Mouse (Mus musculus) hindbrain, embryonic 13.5 days (tissue): ENCODE results near the gene Ampd3. TPM values are rescaled to one million over a fixed set of nuclear protein-coding genes. Genes with fewer than 3 reads are reported as not detected.

Source experiments
- ATAC-seq: fragments of 200-750 bp; cut with Nextera tagmentation; 2 replicates; pipeline ENCODE4 v1.8.0; 2017; ENCODE audit warnings: moderate TSS enrichment; ENCODE audit not compliant: low FRiP score
- H3K27ac ChIP-seq: fragments of 300-500 bp; sonication (generic); 2 replicates; pipeline ENCODE4 v1.5.1; 2015; ENCODE audit warnings: inconsistent platforms, mild to moderate bottlenecking, moderate library complexity
- H3K27me3 ChIP-seq: fragments of 300-500 bp; sonication (generic); 2 replicates; pipeline ENCODE4 v1.6.1; 2015; ENCODE audit warnings: mild to moderate bottlenecking, inconsistent platforms
- H3K36me3 ChIP-seq: fragments of 300-500 bp; sonication (generic); 2 replicates; pipeline ENCODE4 v1.6.1; 2015; ENCODE audit warnings: mild to moderate bottlenecking, inconsistent platforms
- H3K4me1 ChIP-seq: fragments of 300-500 bp; sonication (generic); replicated peaks from 2 replicates; pipeline ENCODE4 v1.6.1; 2015; ENCODE audit warnings: inconsistent platforms
- H3K4me2 ChIP-seq: fragments of 300-500 bp; sonication (generic); 2 replicates; pipeline ENCODE4 v1.6.1; 2015; ENCODE audit warnings: inconsistent platforms, mild to moderate bottlenecking, moderate library complexity
- H3K4me3 ChIP-seq: fragments of 300-500 bp; sonication (generic); 2 replicates; pipeline ENCODE4 v1.5.1; 2015; ENCODE audit warnings: mild to moderate bottlenecking, inconsistent platforms
- H3K9ac ChIP-seq: fragments of 300-500 bp; sonication (generic); 2 replicates; pipeline ENCODE4 v1.6.1; 2015; ENCODE audit warnings: mild to moderate bottlenecking, inconsistent platforms
- H3K9me3 ChIP-seq: fragments of 300-500 bp; sonication (generic); 2 replicates; pipeline ENCODE4 v1.6.1; 2016; ENCODE audit warnings: inconsistent platforms
- WGBS: fragments of 180-500 bp; shearing (Covaris S2); methylation state at CpG from one replicate; pipeline ENCODE4 v1.1.7; 2015; 5-methylcytosine and 5-hydroxymethylcytosine counted together
- polyA plus RNA-seq: library from polyadenylated mRNA; unstranded; fragments of >200 nt; fragmentation: Nextera tagmentation; extraction: Ambion mirVana; gene quantifications from 2 replicates; pipeline ENCODE4 v1.2.1, GENCODE M21; 2015

The Ampd3 gene
- polyA plus RNA-seq, 1 experiment from 2014 or later: 4.9 TPM

DNA sequence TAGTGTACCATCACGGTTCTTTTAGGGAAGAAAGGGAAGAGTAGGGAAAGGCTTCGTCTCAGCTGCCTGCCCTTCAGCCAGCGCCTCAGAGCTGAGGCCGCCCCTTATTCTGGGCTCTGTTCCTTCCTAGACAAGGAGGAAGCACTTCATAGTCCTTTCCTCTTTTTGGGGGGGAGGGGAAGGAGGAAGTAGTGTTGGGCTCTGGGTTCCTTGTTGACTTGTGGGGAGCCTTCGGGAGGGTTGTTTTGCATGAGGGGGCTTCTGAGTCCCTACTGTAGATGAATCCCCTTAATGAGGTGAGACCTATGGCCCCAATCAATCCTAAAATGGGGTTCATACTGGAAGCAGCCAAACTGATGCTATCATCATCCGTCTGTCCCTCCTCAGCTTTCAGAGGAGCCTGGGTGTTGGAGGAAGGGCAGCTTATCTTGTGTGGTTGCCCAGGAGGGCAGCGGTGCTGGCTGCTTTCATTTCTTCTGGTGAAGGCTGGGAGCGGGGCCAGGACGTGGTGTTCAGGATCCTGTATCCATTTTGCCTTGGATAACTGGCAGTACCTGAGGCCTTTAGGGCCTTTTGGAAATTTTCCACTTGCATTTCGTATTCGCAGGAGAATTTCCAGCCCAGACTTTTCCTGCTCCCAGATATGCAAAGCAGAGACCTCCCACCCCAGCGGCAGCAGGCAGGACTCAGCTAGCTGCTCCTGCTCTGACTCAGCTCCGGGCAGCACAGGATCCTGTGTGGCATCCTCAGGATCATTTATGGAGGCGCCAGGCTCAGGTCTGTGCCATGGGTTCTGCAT, 5.4 kb downstream of the Ampd3 start:
- no peaks in the 10 kb centered on the region for H3K36me3 ChIP-seq
- 48% methylated on average over 14 of the region's 14 CpGs for WGBS
- H3K4me3 ChIP-seq: no peak overlapping the region
- 0 out of 2 replicates have a peak overlapping the region, but pooled peaks have one; percentile 13 for H3K9ac ChIP-seq
- 0 out of 2 replicates have a peak overlapping the region, but pooled peaks have one; percentile 0 for H3K4me2 ChIP-seq
- peaks cover 26% of the 10 kb centered on the region for H3K4me1 ChIP-seq
- no peaks in the 10 kb centered on the region for H3K9me3 ChIP-seq
- H3K27me3 ChIP-seq: peaks cover 16% of the 10 kb centered on the region
- 0 out of 2 replicates have a peak overlapping the region, but pooled peaks have one; percentile 60 for H3K27ac ChIP-seq
- no peak for ATAC-seq

DNA sequence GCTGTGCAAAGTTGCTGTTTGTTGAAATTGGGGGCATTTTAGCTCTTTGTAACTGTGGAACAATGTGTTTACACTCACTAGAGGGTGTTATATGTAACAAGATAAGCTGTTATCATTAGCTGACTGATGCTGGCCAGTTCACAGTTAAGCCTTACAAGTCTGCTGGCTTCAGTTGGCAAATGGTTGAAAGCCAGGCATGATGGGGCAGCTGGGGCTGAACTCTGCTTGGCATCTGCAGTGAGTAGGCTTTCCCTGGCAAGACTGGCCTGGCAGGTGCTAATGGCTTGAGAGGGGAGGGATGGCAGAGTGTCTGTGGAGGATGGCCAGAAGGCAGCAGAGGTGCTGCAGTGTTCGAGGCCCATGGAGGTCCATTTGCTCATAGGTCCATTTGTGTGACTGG, 6.1 kb downstream of the Ampd3 start:
- Histone ChIP-seq H3K27me3 (peaks cover 11% of the 10 kb centered on the region), H3K4me2 (no peak overlapping the region), H3K27ac (peak overlapping the region; percentile 60; the same call in 1 of the 2 replicates), H3K4me1 (peaks cover 20% of the 10 kb centered on the region), H3K9me3 (no peaks in the 10 kb centered on the region), H3K9ac (0 out of 2 replicates have a peak overlapping the region, but pooled peaks have one; percentile 13), H3K4me3 (no peak overlapping the region), H3K36me3 (no peaks in the 10 kb centered on the region)
- 75% methylated on average over 1 of the region's 1 CpGs for WGBS
- ATAC-seq: no peak

DNA sequence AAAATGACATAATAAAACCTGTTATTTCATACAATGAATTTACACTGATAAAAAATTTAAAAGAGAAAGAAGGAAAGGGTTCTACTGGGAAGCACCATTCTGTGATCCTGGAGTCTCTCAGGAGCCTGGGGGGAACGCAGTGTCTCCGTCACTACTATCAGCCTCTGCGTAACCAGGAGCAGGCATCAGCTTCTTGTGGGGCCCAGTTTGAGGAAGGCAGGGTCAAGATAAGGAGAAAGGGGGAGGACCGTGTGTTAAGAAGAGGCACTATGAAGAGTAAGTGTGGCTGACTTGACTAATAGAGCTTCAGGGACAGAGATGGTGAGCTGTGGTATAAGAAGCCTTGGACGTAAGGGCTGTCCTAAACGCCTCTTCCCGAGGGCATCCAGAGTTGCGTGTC, 6.7 kb downstream of the Ampd3 start:
- 91% methylated on average over 8 of the region's 8 CpGs for WGBS
- no peak for ATAC-seq
- Histone ChIP-seq H3K36me3 (no peaks in the 10 kb centered on the region), H3K4me2 (no peak overlapping the region), H3K9ac (no peak overlapping the region), H3K27me3 (peaks cover 5% of the 10 kb centered on the region), H3K4me1 (peaks cover 16% of the 10 kb centered on the region), H3K27ac (no peak overlapping the region), H3K4me3 (no peak overlapping the region), H3K9me3 (no peaks in the 10 kb centered on the region)

DNA sequence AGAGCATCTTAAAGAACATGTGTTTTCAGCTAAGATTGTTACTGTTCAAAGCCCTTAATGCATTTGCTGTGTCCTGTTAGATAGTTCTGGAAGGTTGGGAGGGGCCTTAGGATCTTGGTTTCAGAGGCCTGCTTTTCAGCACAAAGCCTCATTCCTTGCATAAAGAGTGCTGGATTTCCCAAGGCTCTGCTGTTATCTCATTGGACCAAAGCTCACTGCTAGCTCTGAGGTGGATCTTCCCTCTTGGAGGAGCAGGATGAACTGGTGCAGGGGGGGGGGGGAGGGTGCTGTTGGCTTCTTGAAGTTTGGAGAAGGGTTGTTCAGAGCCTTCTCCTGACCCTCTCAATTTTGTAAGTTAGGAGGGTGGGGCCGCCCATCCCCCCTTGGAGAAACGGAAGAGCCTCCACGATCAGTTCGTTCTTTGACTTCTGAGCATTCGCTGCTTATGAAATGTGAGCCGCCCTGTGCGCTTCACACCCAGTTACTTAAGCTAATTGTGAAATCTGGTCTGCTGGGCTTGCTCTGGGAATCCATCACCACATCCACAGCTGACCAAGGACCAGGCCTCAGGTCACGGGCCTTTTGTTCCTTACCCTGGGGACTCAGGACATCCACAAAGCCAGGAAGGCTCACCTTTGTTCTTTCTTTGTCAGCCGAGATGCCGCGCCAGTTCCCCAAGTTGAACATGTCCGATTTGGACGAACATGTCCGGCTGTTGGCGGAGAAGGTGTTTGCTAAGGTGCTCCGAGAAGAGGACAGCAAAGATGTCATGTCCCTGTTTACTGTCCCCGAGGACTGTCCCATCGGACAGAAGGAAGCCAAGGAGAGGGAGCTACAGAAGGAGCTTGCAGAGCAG, 9.4 kb downstream of the Ampd3 start:
- no peaks in the 10 kb centered on the region for H3K9me3 ChIP-seq
- no peaks in the 10 kb centered on the region for H3K36me3 ChIP-seq
- no peak overlapping the region for H3K4me3 ChIP-seq
- no peak overlapping the region for H3K27ac ChIP-seq
- H3K4me2 ChIP-seq: no peak overlapping the region
- WGBS: 74% methylated on average over 18 of the region's 18 CpGs
- H3K4me1 ChIP-seq: peaks cover 41% of the 10 kb centered on the region
- ATAC-seq: no peak
- no peaks in the 10 kb centered on the region for H3K27me3 ChIP-seq
- H3K9ac ChIP-seq: no peak overlapping the region

DNA sequence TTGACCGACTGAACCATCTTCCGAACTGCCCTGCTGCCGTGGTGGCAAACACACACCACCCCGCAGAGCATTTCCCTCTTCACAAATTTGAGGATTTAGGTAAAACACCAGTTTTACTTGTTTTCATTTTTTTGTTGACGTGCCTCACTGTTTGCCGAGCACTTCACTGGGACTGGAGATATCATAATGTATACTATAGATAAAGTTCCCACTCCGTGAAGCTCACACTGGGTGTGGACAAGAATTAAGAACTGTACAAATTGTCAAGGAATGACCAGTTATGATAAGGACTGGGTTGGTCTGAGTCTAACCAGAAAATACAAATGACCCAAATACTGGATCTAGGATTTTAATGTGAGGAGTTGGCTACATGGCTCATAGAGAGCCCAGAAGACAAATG, 10.9 kb downstream of the Ampd3 start:
- no peak for ATAC-seq
- Histone ChIP-seq H3K4me3 (no peak overlapping the region), H3K9ac (no peak overlapping the region), H3K4me1 (peaks cover 38% of the 10 kb centered on the region), H3K4me2 (no peak overlapping the region), H3K36me3 (no peaks in the 10 kb centered on the region), H3K9me3 (no peaks in the 10 kb centered on the region), H3K27me3 (no peaks in the 10 kb centered on the region), H3K27ac (peak overlapping the region; percentile 64; the same call in 1 of the 2 replicates)
- 95% methylated on average over 7 of the region's 7 CpGs for WGBS

DNA sequence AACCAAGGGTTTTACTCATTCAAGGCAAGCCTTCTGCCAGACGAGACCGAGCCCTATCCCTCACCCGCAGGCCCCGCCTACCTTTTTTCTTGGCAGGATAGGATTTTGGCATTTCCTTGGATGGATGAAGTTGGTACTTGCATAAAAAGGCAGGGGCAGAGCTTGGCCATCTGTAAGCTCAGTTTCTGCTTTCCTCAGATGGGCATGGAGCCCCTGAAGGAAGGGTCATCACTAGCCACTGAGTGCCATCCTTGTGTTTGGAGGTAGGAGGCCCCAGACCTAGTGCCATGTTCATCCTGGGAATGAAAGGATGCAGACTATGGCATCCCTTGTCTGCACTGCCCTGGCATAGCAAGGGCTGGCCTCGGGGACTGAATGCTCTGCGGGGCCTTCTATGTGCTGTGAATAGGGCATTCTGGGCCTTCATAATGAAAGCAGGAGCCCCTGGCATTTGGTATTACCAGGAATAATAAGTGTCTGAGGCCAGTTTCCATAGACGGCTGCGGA, 11.7 kb downstream of the Ampd3 start:
- no peaks in the 10 kb centered on the region for H3K36me3 ChIP-seq
- no peak overlapping the region for H3K4me2 ChIP-seq
- H3K4me3 ChIP-seq: no peak overlapping the region
- H3K4me1 ChIP-seq: peaks cover 34% of the 10 kb centered on the region
- no peaks in the 10 kb centered on the region for H3K9me3 ChIP-seq
- 70% methylated on average over 8 of the region's 8 CpGs for WGBS
- H3K27ac ChIP-seq: 0 out of 2 replicates have a peak overlapping the region, but pooled peaks have one; percentile 64
- no peaks in the 10 kb centered on the region for H3K27me3 ChIP-seq
- no peak overlapping the region for H3K9ac ChIP-seq
- peak; percentile 77 for ATAC-seq

DNA sequence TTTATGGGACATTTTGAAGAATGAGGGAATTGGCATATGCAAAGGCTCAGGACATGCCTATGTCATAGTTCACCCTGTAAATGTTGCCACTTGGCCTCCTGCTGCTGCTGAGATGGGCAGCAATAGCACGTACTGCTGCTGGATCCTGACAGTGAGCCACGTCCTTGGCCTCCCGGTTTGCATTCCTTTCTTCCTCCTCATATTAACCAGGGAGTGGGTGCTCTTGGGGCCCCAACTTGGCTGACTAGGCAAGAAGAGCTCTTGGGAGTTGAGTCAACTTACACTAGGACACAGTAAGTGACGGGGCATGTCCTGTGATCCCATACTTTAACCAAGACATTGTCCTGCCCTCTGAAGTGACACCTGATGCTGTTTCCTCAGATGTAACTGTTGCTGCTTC, 12.5 kb downstream of the Ampd3 start:
- WGBS: 85% methylated on average over 4 of the region's 4 CpGs
- H3K4me1 ChIP-seq: peaks cover 34% of the 10 kb centered on the region
- no peaks in the 10 kb centered on the region for H3K9me3 ChIP-seq
- no peaks in the 10 kb centered on the region for H3K27me3 ChIP-seq
- no peak overlapping the region for H3K4me2 ChIP-seq
- H3K4me3 ChIP-seq: no peak overlapping the region
- peak overlapping the region; percentile 44; the same call in 1 of the 2 replicates for H3K27ac ChIP-seq
- H3K36me3 ChIP-seq: no peaks in the 10 kb centered on the region
- ATAC-seq: no peak
- H3K9ac ChIP-seq: no peak overlapping the region

DNA sequence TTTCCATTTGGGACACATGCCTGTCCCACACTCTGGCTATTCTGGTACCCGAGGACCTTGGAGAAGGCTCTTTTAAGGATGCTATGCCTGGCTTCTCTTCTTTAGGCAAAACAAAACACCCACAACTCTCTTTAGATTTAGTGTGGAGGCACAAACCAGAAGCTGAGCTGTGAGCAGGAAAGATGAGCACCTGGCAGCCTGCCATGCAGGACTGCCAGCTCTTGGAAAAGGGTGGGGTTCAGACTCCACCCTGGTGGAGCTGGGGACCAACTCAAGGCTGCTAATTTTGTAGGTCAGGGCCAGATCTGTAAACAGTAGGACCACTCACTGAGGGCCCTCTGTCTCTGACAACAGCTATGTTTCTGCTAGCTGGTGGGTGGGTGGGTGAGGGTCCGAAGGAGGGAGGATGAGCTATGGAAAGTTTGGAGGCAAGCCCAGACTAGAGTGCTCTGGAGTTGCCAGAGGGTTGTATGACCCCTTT, 13.3 kb downstream of the Ampd3 start:
- H3K27ac ChIP-seq: peak overlapping the region; percentile 44
- 68% methylated on average over 2 of the region's 2 CpGs for WGBS
- no peaks in the 10 kb centered on the region for H3K27me3 ChIP-seq
- peaks cover 34% of the 10 kb centered on the region for H3K4me1 ChIP-seq
- no peak overlapping the region for H3K4me3 ChIP-seq
- ATAC-seq: no peak
- no peak overlapping the region for H3K4me2 ChIP-seq
- no peak overlapping the region for H3K9ac ChIP-seq
- no peaks in the 10 kb centered on the region for H3K9me3 ChIP-seq
- no peaks in the 10 kb centered on the region for H3K36me3 ChIP-seq

DNA sequence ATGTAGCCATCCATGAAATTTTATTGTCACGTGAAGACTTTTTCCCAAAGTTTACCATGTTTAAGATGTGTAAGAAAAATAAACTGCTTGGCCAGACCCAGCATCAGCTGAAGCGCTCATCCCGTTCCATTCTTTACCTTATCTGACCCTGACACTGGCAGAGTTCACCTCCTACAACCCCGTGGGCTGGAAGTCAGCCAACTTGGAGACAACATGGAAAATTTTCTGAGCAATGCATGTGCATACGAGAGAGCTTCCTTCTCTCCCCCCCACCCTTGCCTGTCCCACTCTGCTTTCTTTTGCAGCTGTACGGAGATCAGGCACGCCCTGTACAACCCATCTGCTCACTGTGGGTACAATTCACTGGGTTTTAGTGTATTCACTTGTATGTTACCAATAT, 14.1 kb downstream of the Ampd3 start:
- Histone ChIP-seq H3K9ac (no peak overlapping the region), H3K27me3 (no peaks in the 10 kb centered on the region), H3K4me2 (no peak overlapping the region), H3K27ac (no peak overlapping the region), H3K9me3 (no peaks in the 10 kb centered on the region), H3K36me3 (no peaks in the 10 kb centered on the region), H3K4me1 (peaks cover 29% of the 10 kb centered on the region), H3K4me3 (no peak overlapping the region)
- 72% methylated on average over 7 of the region's 7 CpGs for WGBS
- no peak for ATAC-seq

DNA sequence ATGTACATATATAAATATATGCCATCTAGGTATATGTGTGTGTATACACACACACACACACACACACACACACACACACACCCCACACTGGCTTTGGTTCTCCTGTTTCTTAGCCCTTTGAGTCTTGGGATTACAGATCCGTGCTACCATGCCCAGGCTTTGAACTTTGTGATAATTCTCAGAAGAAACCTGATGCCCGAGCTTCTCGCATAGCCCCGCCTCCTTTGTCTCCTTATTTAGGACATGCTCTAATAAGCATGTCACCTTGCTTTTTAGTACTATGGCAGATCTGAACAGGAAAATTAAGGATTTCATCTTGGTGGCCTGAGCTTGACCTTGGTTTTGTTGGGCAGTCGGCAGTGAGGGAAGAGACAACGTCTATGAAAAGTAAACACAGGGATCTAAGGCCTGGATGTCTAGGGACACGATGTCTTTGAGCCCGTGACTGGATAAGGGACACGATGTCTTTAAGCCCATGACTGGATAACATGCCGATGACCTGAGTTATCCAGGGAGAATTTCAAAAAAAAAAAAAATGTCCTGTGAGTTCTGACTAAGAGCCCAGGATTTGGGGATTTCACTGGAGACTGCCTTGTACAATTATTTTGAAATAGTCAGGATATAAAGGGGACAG, 15.0 kb downstream of the Ampd3 start:
- Histone ChIP-seq H3K4me1 (peaks cover 29% of the 10 kb centered on the region), H3K27me3 (no peaks in the 10 kb centered on the region), H3K4me3 (no peak overlapping the region), H3K36me3 (no peaks in the 10 kb centered on the region), H3K9me3 (no peaks in the 10 kb centered on the region), H3K4me2 (no peak overlapping the region), H3K27ac (no peak overlapping the region), H3K9ac (no peak overlapping the region)
- WGBS: 51% methylated on average over 10 of the region's 10 CpGs
- ATAC-seq: no peak

DNA sequence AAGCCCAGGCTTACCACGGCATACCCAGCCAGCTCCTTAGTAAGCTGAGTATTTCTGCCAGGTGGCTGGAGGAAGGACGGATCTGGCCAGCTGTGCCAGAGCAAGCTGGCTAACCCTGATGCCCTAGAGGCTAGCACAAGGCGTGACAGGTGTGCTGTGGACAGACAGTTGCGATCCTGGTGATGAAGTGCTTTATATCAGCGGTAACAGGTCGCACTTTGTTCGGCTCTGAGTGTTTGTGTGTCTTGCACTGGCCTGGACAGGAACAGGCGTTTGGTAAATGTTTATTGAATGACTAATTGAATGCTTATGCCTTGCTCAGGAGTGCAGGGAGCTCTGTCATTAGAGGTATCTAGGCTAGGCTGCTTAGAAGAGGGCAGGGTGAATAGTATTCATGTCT, 17.0 kb downstream of the Ampd3 start:
- H3K9me3 ChIP-seq: no peaks in the 10 kb centered on the region
- H3K4me2 ChIP-seq: no peak overlapping the region
- no peaks in the 10 kb centered on the region for H3K36me3 ChIP-seq
- no peak overlapping the region for H3K4me3 ChIP-seq
- H3K4me1 ChIP-seq: peaks cover 27% of the 10 kb centered on the region
- ATAC-seq: no peak
- WGBS: 79% methylated on average over 8 of the region's 8 CpGs
- no peak overlapping the region for H3K9ac ChIP-seq
- no peaks in the 10 kb centered on the region for H3K27me3 ChIP-seq
- no peak overlapping the region for H3K27ac ChIP-seq

DNA sequence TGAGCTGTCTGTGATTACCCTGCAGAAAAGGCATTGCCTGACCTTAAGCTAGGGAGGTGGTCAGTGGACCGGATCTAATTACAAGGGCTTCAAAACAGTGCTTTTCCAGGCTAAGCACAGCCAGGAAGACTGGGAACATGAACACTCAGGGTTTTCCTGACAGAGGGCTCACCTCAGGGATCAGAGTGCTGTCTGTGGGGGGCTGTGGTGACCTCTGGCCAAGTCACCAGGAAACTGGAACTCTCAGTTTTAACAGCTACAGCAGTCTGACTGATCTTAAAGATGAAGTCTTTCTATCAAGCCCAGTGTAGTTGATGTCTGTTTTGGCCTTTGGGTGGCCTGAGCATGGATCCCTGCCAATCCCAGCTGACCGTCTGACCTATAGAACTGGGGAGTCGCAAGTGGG, 17.7 kb downstream of the Ampd3 start:
- ATAC-seq: no peak
- H3K9me3 ChIP-seq: no peaks in the 10 kb centered on the region
- no peaks in the 10 kb centered on the region for H3K27me3 ChIP-seq
- H3K4me1 ChIP-seq: peaks cover 19% of the 10 kb centered on the region
- H3K27ac ChIP-seq: no peak overlapping the region
- H3K36me3 ChIP-seq: no peaks in the 10 kb centered on the region
- H3K4me3 ChIP-seq: no peak overlapping the region
- no peak overlapping the region for H3K4me2 ChIP-seq
- no peak overlapping the region for H3K9ac ChIP-seq
- 71% methylated on average over 3 of the region's 3 CpGs for WGBS
